Mouse (Mus musculus) small intestine, adult 2 months (tissue): Measurements from ENCODE around the gene Ncbp3.

ENCODE experiments used
- CTCF ChIP-seq: fragments of 200-500 bp; IDR thresholded peaks from 2 replicates; pipeline ENCODE4 v1.5.1; 2012; ENCODE audit warnings: low read depth, mild to moderate bottlenecking, control low read depth, inconsistent platforms, low read length, moderate library complexity, mixed read lengths; ENCODE audit not compliant: insufficient replicate concordance, insufficient read length; ENCODE audit errors: extremely low read depth
- POLR2A ChIP-seq: fragments of 200-500 bp; IDR thresholded peaks from 2 replicates; pipeline ENCODE4 v1.6.1; 2012; ENCODE audit warnings: low read depth, mild to moderate bottlenecking, control low read depth, inconsistent platforms, low read length, moderate library complexity

DNA sequence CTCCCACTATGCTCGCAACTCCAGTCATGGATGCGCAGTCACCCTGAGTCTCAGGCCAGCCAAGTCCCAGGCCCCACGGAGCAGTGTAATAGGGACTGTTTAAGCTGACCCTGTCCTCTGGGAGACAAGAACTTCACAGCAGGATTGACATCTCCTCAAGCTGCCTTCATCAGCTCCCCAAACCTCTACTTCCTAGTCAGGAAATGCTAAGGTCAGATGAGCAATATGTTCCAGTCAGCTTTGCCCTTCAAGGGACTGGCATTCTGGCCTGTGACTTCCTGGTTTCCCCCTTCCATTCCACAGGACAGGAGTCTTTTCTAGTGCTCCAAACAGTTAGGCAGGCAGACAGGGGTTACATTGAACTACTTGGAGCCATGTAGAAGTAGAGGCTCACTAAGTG, 62.4 kb downstream of the Ncbp3 start:
- TF ChIP-seq CTCF = no peak
- TF ChIP-seq POLR2A = no peak
